Mouse (Mus musculus): Measurements from ENCODE around the gene Pdzrn4. TPM values are rescaled to one million over a fixed set of nuclear protein-coding genes. Genes with fewer than 3 reads are reported as not detected.

Pdzrn4 gene
- total RNA-seq, 2 experiments from 2014 or later = 1.8 to 2.9 TPM

DNA sequence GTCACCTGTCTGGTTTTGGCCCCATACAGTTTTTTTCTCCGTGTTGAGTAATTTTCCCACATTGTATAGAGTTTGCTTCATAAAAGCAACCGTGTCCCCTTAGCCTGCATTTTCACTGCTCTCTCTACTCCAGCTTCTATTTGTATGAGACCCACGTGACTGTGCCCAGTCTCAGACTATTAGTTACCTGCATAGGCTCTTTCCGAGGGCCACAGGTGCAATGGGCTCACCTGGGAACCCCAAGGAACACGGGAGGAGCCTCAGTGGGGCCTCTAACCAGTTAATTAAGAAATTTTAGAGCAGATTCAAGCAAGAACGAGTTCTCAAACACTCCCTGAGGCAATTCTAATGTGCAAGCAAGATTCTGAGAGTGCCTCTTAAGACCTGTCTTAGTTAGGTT lies 281.7 kb downstream of the Pdzrn4 start:
- DNase-seq = no peak
- intact Hi-C loops (cut with DNase I) = no loop called here

DNA sequence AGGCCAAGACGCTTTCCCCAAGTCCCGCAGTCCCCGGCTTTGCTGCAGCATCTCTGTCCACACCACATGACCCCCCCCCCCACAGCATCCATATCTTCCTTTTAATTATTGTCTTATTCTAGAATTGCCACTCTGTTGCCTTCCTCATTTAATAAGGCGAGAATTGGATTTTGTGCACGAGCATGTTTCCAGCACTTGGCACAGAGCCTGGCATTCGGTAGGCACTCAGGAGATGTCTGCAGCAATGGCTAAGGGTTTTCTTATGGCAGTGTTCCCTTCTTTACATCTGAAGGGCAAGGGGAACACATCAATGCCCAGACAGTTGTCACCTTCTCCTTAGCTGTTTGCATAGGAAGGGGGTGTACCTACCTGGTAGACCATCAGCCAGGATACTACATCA lies 282.9 kb downstream of the Pdzrn4 start:
- intact Hi-C loops (cut with DNase I) = no loop called here
- DNase-seq = no peak

DNA sequence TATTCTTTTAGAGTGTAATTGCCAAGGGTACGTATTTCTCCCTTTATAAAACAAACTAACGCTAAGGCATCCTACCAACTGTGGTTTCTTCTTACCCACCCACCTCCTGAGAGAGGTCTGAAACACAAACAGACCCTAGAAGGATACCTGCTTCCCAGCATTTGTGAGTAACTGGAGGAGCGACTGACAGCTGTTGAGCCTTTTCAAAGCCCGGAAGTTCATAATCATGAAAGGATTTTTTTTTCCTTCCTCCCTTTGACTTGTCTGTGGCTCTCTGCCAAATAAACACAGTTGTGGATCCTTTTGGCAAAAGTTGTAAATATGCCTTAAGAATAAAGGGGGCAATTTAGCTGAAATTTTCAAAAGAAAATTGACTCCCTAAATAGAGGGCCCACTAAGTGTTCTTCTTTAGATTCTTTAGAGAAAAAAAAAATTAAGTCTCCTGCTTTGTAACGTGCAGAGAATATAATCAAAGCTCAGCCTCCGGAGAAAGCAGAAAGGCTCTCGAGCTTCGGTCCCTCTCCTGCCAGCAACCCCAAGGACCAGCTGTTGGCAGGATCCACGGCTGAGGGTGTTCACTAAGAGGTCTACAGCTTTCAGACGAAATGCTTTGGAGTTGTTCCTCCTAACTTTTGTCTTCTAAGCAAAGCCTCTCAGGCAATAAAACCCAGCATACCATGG lies 299.7 kb downstream of the Pdzrn4 start:
- intact Hi-C loops (cut with DNase I) = no loop called here
- DNase-seq = no peak

GRCm38 (mm10) chr15:92704146-92704545 lies 307.5 kb downstream of the Pdzrn4 start:
- intact Hi-C loops (cut with DNase I) = no loop called here

DNA sequence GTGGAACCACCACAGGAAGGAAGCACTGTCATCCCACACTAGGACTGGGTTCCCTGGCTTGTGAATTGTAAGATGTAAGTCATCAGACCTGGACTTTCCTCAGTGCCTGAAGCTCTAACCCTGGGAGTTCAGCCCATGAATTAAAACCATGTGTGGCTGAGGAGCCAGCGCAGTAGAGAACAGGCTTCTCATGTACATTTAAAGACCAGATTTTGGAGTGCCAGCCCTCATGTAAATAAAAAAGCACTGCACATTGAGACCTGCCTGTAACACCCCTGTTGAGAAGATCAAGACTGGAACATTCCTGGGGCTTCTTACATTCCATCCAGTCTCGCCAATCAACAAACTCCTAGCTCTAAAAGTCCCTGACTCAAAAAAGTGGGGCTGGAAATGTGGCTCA lies 342.0 kb downstream of the Pdzrn4 start:
- DNase-seq = no peak
- intact Hi-C loops (cut with DNase I) = no loop called here

More at GRCm38 (mm10) chr15:92704146-92704545, 307.5 kb downstream of the Pdzrn4 start:
- DNase-seq = no peak

- DNase-seq = no peak
- intact Hi-C loops (cut with DNase I) = no loop called here
Measured at GRCm38 (mm10) chr15:92739887-92740286, 343.2 kb downstream of the Pdzrn4 start.

- DNase-seq = no peak
- intact Hi-C loops (cut with DNase I) = no loop called here
Measured at GRCm38 (mm10) chr15:92743624-92744023, 346.9 kb downstream of the Pdzrn4 start.

DNA sequence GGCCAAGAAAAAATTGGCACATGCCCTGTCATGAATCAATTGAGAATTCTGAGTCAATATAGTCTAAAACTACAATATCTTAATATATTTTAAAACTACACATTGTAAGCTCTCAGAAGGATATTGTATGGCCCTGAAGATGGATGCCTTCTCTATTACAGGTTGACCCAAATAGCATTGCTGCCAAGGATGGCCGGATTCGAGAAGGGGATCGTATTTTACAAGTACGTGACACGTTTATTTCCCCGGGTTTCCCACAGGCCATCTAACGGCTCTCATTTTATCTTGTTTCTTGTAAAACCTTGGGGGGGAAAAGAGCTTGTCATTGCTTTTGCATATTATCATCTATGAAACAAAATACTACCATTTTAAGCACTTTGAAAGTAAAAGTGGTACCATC lies 349.4 kb downstream of the Pdzrn4 start:
- DNase-seq = no peak
- intact Hi-C loops (cut with DNase I) = no loop called here

GRCm38 (mm10) chr15:92752167-92752566 lies 355.5 kb downstream of the Pdzrn4 start:
- intact Hi-C loops (cut with DNase I) = no loop called here

DNA sequence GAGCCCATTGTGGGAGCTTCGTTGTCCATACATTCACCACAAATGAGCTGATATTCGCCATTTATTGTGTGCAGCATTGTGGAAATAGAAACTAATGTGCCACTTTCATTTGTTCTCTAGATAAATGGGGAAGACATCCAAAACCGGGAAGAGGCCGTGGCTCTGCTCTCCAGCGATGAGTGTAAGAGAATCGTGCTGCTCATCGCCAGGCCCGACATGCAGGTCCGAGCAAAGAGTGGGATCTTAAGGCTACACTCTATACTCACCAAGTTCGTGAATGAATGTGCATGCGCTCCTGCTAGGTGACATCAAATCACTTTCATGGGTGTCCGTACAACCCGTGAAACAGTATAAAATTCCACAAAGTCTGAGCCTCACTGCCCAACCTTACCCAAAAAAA lies 355.9 kb downstream of the Pdzrn4 start:
- no peak for DNase-seq

More at GRCm38 (mm10) chr15:92752167-92752566, 355.5 kb downstream of the Pdzrn4 start:
- no peak for DNase-seq

DNA sequence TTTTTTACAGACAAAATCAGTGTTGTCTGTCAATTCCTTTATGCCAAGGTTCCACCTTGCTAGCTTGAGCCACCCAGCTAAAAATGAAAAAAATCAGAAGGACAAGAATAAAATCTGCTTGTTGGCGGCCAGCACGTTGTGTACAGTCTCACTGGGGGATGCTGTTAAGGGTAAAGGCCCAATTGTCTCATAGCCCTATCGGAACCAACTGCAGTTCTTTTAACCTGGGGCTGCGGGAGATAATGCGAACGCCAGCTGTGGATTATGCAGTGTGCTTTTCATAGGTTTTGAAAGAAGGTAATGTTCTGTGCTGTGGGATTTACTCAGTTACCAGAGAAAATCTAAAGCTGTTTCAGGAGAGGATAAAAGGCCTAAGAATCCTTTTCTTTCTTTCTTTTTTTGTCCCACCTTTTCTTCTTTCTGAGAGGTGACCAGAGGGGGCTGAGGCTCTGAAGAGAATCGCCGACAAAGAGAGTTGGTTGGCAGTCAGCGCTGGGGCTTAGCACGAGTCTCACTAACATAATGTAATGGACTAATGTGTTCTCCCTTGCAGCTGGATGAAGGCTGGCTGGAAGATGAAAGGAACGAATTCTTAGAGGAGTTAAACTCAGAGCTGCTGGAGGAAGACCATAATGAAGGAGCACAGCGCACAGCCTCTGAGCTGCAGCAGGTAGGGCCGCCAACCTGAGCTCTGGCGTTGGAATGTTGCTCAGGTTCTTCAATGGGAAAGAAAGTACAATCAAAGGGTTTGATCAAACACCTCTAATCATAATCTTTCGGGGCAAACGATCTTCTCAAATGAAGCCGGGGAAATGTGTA lies 360.6 kb downstream of the Pdzrn4 start:
- no peak for DNase-seq
- intact Hi-C loops (cut with DNase I) = no loop called here

More for the DNA sequence above, 355.9 kb downstream of the Pdzrn4 start:
- intact Hi-C loops (cut with DNase I) = no loop called here

GRCm38 (mm10) chr15:92759001-92759400 lies 362.3 kb downstream of the Pdzrn4 start:
- no peak for DNase-seq
- intact Hi-C loops (cut with DNase I) = no loop called here

DNA sequence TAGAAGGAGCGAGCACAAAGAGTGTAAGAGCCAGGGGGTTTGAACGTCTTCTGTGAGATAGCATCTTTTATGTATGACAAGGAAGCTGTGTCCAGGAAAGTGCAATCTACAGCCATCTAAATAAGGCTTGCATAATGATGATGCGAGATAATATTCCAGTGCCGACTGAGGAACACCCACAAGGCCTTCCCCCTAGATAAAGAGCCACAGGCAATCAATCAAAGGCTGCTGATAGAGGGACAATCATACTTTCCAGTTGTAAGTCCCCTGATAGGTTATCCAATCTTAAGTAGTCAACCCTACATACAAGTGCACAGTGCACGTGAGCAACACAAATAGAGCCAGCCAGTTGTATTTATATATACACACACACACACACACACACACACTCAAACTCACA lies 366.6 kb downstream of the Pdzrn4 start:
- intact Hi-C loops (cut with DNase I) = no loop called here
- DNase-seq = no peak

DNA sequence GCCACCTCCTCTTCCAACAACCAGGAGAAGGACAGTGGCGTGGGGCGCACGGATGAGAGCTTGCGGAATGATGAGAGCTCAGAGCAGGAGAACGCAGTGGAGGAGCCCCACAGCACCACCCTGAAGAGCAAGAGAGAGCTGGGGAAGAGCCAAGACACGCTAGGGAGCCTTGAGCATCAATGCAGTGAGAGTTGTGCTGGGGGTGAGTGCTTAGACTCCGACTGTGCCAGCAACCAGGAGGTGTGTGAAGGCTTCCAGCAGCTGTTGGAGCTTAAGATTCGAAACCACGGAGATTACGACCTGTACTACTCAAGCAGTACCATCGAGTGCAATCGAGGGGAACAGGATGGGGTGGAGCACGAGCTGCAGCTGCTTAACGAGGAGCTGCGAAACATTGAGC lies 372.9 kb downstream of the Pdzrn4 start:
- peak in 1 of 2 experiments; percentile 2 for DNase-seq
- intact Hi-C loops (cut with DNase I) = no loop called here

GRCm38 (mm10) chr15:92788036-92788435 lies 391.4 kb downstream of the Pdzrn4 start:
- DNase-seq = no peak
- intact Hi-C loops (cut with DNase I) = no loop called here

GRCm38 (mm10) chr15:92794275-92794674 lies 397.6 kb downstream of the Pdzrn4 start:
- intact Hi-C loops (cut with DNase I) = no loop called here
- DNase-seq = no peak

DNA sequence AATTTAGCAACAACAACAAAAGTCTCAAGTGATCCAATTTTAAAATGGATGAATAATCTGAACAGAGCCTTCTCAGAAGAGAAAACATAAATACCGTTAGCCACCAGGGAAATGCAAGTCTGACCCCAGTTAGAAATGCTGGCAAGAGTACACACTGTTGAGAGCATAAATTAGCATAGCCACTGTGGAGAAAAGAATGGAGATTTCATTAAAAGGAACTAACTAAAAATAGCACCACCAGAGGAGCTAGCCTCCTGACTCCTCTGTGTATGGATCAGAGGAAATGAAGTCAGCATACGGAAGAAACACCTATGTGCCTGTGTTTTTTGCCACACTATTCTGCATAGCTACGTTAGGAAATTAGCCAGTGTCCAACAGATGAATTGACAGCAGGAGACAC lies 409.3 kb downstream of the Pdzrn4 start:
- no peak for DNase-seq

GRCm38 (mm10) chr15:92806352-92806751 lies 409.7 kb downstream of the Pdzrn4 start:
- no peak for DNase-seq
- intact Hi-C loops (cut with DNase I) = no loop called here

More for the DNA sequence above, 409.3 kb downstream of the Pdzrn4 start:
- intact Hi-C loops (cut with DNase I) = no loop called here

Data from heart, postnatal 14 days (tissue).